Mouse (Mus musculus) ovary, postnatal 10 days (tissue): ENCODE results near the gene Hoxb3.

Experiments used
- DNase-seq: peaks from one replicate; pipeline ENCODE4 v3.0.0; 2022; ENCODE audit warnings: low spot score

The Hoxb3 gene

GRCm38 (mm10) chr11:96323154-96323553 is at the start of gene Hoxb3:
Gene Hoxb3 (plus strand): TSS chr11:96323326.
- DNase-seq = no peak

DNA sequence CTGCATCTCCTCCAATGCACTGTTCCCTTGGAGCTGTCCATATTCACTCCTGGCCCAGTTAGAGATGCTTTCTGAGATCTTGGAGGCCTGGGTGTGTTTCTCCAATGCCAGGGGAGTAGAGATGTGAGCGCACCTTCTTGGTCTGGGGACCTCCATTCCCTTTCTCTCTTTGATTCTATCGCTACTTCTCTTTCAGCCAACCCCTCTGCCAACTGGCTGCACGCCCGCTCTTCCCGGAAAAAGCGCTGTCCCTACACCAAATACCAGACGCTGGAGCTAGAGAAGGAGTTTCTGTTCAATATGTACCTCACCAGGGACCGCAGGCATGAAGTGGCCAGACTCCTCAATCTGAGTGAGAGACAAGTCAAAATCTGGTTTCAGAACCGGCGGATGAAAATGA is 48.7 kb upstream of the Hoxb3 start:
- no peak for DNase-seq

- no peak for DNase-seq
Measured at GRCm38 (mm10) chr11:96275896-96276295, 47.2 kb upstream of the Hoxb3 start.

DNA sequence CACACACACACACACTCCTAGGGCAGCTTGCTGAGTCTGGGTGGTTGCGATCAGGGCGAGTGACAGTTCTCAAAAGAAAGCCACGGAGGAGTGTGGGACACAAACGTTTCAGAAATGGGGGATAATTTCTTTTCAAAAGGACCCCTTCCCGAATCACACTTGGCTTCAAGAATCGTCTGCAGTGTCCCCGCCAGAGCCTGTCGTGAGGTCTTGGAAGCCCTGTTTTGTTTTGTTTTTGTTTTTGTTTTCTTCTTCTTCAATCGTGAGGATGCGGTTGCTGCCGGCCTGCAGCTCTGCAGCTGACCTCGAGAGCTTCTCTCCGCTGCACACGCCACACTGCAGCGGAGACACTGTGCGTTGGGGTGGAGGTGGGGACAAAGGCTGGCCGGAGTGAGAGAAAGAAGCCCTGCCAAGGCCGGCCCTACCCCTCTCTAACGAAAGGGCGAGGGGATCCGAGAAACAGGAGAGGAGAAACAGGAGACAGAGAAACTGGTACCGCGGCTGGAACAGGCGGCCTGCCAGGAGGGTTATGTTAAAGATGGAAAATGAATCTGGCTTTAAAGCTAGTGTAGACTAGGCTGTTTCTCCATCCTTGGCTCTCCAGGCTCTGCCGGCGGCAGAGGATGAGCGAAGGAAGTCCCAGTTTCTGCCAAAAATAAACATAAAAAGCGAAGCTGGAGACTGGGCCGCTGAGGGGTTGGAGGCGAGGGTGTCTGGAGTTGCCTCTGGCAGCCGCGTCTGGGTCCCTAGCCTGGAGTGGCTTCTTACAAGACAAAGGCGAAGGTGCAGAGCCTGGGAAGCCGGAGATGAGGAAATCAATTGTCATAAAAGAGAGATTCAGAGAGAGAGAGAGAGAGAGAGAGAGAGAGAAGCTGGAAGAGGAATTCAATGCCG is 45.7 kb upstream of the Hoxb3 start:
- DNase-seq = no peak

- DNase-seq = no peak
Measured at GRCm38 (mm10) chr11:96278324-96278723, 44.8 kb upstream of the Hoxb3 start.

DNA sequence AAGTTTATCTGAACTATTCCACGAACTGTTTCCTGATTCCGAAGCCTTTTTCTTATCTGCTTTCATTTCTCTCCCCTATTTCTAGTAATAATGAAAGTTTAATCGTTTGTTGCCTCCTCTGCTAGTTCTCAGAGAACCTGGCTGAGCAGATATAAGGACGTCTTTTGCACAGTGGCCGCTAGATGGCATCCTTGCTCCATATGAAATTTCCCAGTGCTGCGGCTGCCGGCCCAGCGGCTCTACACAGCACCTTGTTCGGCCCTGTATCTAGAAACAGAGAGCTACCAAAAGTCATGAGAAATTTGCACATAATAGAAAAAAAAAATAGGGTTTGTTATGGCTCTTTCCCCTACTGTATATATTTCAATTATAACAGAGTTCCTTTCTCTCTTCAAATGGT is 44.4 kb upstream of the Hoxb3 start:
- DNase-seq = no peak

DNA sequence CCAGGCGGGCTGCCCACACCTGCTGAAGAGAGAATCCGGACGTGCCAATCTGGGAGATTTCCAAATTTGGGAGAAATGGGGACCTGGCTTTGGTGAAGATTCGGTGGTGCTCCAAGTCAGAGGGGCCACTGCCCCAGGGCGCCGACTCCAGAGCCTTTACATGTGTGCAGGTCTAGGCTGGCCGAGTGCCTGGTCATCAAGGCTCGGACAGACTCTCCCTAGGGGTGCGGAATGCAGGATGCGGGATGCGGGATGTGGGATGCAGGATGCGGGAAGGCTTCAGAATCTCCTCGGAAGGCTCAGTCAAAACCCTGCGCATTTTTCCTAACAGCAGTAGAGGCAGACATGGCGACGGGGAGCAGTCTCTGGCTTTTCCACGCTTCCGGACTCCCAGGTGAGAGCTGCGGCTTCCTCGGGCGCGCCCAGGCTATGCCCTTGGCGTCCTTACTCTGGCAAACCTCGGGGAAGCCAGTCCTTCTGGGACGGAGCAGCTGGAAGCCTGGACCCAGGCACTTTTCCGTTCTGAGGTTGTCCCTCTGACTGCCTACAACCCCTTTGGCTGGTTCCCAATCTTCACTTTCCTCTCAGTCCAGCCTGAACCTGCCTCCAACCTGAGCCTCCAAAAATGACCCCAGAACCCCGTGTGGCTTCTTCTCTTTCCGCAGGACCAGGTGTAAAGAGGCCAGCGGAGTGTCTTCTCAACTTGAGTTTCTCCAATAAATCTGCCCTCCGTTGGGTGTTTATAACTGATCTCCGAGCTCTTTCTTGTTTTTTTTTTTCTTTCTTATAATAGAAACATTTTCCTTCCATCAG is 43.5 kb upstream of the Hoxb3 start:
- DNase-seq = no peak

DNA sequence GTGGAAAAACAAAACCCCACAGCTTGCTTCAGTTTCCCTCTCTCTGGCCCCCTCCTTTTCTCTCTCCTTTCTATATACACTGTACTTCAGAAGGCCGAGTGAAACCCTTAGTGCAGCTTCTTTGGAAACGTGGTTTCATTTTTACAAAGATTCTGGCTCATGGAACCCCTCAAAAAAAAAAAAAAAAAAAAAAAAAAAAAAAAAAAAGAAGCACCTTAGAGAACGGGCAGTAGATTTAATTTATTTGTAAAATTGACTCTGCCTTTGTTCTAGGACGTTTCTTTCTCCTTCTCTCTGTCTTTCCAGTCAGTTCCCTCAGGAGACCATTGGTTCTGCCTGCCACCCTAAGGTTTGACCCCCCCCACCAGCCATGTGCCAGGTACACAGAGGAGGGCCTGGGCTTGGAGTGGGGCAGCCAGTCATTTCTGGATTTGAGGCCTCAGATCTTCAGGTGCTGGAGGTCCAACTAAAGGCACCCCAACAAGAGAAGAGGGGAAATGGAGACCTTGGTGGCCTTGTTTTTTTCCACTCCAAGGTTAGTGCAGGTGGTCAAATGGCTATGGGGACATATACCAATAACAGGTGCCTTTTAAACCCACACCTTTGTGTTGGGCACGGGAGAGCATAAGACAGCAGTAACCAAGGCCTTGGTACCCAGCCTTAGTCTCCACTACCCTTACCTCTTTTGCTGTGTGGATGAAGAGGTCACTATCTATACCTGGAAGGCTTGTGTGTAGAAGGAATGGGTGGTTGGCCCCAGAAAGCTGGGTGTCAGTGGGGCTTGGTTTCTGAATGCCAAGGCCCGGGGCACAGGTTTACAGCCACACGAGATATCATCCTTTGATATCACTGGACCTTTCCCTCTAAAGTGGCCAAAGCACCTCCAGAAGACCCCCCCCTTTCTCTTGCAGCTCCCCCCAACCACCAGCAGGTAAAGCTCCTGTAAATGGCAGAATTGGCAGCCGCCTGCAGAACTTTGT is 42.4 kb upstream of the Hoxb3 start:
- DNase-seq = no peak

- no peak for DNase-seq
Measured at GRCm38 (mm10) chr11:96281396-96281795, 41.7 kb upstream of the Hoxb3 start.

DNA sequence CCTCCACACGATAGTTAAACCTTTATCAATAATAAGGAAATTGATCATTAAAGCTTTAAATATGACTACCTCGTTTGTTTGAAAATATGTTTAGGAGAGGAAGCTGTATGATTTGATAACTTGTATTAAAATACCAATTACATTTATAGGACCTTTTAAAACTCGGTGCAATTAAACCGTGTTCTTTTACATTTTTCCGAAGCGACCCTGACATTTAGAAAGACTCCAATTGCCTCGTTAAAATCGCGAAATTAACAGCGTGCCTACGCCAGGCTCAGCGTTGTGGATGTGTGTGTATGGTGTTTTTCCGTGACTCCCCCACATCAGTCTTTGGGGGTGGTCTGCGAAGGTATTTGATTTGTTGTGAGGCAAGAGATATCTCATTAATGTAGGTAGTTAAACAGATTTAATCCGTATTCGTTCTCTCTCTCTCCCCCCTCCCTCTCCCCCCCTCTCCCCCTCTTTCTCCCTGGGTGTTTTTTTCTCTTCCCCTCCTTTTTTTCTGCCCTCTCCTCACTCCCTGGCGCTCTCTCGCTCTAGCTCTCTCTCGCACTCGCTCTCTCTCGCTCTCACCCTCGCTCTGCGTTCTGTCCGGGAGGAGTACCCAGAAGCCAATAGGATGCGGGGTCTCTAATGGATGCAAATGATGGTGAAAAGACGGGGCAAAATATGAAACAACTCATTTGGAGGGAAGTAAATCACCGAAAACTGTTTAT is 41.1 kb upstream of the Hoxb3 start, which contains the start of gene Hoxb8:
Hoxb8 (plus strand) TSS at position 51 of the 716 bp plus-strand sequence.
- DNase-seq = no peak

DNA sequence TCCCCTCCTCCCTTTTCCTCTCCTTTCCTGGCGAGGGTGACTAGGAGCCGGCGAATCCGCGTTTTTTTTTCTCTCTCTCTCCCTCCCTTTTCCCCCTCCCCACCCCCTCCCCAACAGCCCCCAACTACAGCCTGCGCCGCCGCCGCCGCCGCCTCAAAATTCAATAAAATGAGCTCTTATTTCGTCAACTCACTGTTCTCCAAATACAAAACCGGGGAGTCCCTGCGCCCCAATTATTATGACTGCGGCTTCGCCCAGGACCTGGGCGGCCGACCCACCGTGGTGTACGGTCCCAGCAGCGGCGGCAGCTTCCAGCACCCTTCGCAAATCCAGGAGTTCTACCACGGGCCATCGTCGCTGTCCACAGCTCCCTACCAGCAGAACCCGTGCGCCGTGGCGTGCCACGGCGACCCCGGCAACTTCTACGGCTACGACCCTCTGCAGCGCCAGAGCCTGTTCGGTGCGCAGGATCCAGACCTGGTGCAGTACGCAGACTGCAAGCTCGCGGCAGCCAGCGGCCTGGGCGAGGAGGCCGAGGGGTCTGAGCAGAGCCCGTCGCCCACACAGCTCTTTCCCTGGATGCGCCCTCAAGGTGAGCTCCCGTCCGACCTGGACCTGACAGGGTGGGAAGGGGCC is 40.2 kb upstream of the Hoxb3 start:
- no peak for DNase-seq

DNA sequence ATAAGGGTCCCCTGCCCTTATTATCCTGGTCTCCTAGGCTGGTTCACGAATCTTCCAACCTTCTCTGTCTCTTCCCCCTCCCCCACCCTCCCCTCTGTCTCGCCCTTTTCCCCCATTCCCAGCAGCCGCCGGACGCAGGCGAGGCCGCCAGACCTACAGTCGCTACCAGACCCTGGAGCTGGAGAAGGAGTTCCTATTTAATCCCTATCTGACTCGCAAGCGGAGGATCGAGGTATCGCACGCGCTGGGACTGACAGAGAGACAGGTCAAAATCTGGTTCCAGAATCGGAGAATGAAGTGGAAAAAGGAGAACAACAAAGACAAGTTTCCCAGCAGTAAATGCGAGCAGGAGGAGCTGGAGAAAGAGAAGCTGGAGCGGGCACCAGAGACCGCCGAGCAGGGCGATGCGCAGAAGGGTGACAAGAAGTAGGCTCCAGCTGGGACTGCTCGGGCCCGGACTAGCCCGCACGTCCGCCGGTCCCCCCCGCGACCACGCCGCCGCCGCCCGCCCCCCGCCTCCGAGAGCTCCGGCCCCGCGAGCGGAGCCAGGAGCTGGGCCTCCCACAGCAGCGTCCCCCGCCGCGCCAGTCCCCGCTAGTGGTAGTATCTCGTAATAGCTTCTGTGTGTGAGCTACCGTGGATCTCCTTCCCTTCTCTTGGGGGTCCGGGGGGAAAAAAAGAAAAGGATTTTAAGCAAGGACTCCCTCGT is 38.9 kb upstream of the Hoxb3 start:
- no peak for DNase-seq

GRCm38 (mm10) chr11:96284774-96285734 is 38.1 kb upstream of the Hoxb3 start:
- DNase-seq = no peak

GRCm38 (mm10) chr11:96285771-96286738 is 37.1 kb upstream of the Hoxb3 start, which contains the start of gene Hoxb7:
Gene Hoxb7 (plus strand): TSS chr11:96286623.
- DNase-seq = no peak

- no peak for DNase-seq
Measured at GRCm38 (mm10) chr11:96286739-96287385, 36.3 kb upstream of the Hoxb3 start.

GRCm38 (mm10) chr11:96287411-96287810 is 35.7 kb upstream of the Hoxb3 start:
- DNase-seq = no peak
